Mouse (Mus musculus) gastrocnemius, postnatal 36 days (tissue): ENCODE data around the gene Ralb. TPM values are rescaled to one million over a fixed set of nuclear protein-coding genes. Genes with fewer than 3 reads are reported as not detected.

Experiments used
- DNase-seq, 2 experiments: peaks; one replicate each; pipeline ENCODE4 v3.0.0; 2022
- intact Hi-C: fragments of 180-260 bp; cut with DNase I; formaldehyde crosslinking; loops from one replicate; pipeline ENCODE4 v1.15.1; 2025
- total RNA-seq, 2 experiments: library from RNA; stranded (reverse); gene quantifications; 2 replicates each; pipeline ENCODE4 v1.2.3; 2021

Ralb gene
- total RNA-seq, 2 experiments from 2014 or later, result 7.6 to 9.5 TPM

- intact Hi-C loops, result loop anchor here (5.0 kb wide), 1 partner anchor 219 kb away; no protein-coding TSS in a partner anchor
- DNase-seq, result peak in 1 of 2 experiments; percentile 38
These were observed 46.5 kb downstream of the Ralb start for GRCm38 (mm10) chr1:119457993-119458605.

- DNase-seq, result no peak
- intact Hi-C loops, result loop anchor here (5.0 kb wide), 1 partner anchor 220 kb away; no protein-coding TSS in a partner anchor
These were observed 47.1 kb downstream of the Ralb start for GRCm38 (mm10) chr1:119457528-119457855.

- intact Hi-C loops, result loop anchor here (5.0 kb wide), 1 partner anchor 220 kb away; no protein-coding TSS in a partner anchor
- DNase-seq, result no peak
These were observed 47.7 kb downstream of the Ralb start for GRCm38 (mm10) chr1:119456671-119457527.

- intact Hi-C loops, result no loop called here
- DNase-seq, result peak; percentile 40 to 61
These were observed 50.9 kb downstream of the Ralb start for GRCm38 (mm10) chr1:119453731-119454130.

GRCm38 (mm10) chr1:119451417-119451816 is 53.2 kb downstream of the Ralb start:
- intact Hi-C loops, result no loop called here
- DNase-seq, result no peak

GRCm38 (mm10) chr1:119450651-119451345 is 53.8 kb downstream of the Ralb start:
- intact Hi-C loops, result no loop called here
- no peak for DNase-seq

- intact Hi-C loops, result no loop called here
- no peak for DNase-seq
These were observed 57.8 kb downstream of the Ralb start for GRCm38 (mm10) chr1:119446753-119447283.

- intact Hi-C loops, result no loop called here
- DNase-seq, result no peak
These were observed 60.8 kb downstream of the Ralb start for GRCm38 (mm10) chr1:119443591-119444350.

- intact Hi-C loops, result no loop called here
- DNase-seq, result no peak
These were observed 61.7 kb downstream of the Ralb start for GRCm38 (mm10) chr1:119442901-119443300.

- intact Hi-C loops, result no loop called here
These were observed 66.4 kb downstream of the Ralb start for GRCm38 (mm10) chr1:119438105-119438637.

GRCm38 (mm10) chr1:119437401-119437800 is 67.2 kb downstream of the Ralb start:
- intact Hi-C loops, result no loop called here
- DNase-seq, result no peak

More at GRCm38 (mm10) chr1:119438105-119438637, 66.4 kb downstream of the Ralb start:
- no peak for DNase-seq

GRCm38 (mm10) chr1:119424141-119424860 is 80.3 kb downstream of the Ralb start:
- intact Hi-C loops, result no loop called here
- no peak for DNase-seq

GRCm38 (mm10) chr1:119423510-119423909 is 81.1 kb downstream of the Ralb start:
- intact Hi-C loops, result loop anchor here (2.0 kb wide), 1 partner anchor 335 kb away; no protein-coding TSS in a partner anchor
- peak; percentile 32 to 33 for DNase-seq

GRCm38 (mm10) chr1:119422460-119423015 is 82.1 kb downstream of the Ralb start:
- no peak for DNase-seq
- intact Hi-C loops, result loop anchor here (2.0 kb wide), 1 partner anchor 334 kb away; no protein-coding TSS in a partner anchor

- peak in 1 of 2 experiments; percentile 34 for DNase-seq
- intact Hi-C loops, result loop anchor here (2.0 kb wide), 1 partner anchor 333 kb away; no protein-coding TSS in a partner anchor
These were observed 82.8 kb downstream of the Ralb start, which contains the start of gene Inhbb for GRCm38 (mm10) chr1:119421576-119422421. Inhbb (minus strand) TSS chr1:119422248.

GRCm38 (mm10) chr1:119420984-119421575 is 83.5 kb downstream of the Ralb start:
- DNase-seq, result peak in 1 of 2 experiments; percentile 33

More at GRCm38 (mm10) chr1:119420984-119421575, 83.5 kb downstream of the Ralb start:
- intact Hi-C loops, result no loop called here
